Mouse (Mus musculus) heart, adult 2 months (tissue): Measurements from ENCODE around the gene Vldlr. TPM values are rescaled to one million over a fixed set of nuclear protein-coding genes. Genes with fewer than 3 reads are reported as not detected.
A peak's percentile ranks its signal among the peaks of the same experiment; 100 is the strongest.

Experiments
- DNase-seq, 2 experiments: peaks; one replicate each; pipeline ENCODE4 v3.0.0; 2021
- H3K27ac ChIP-seq: fragments of 200-600 bp; 2 replicates; pipeline ENCODE4 v1.8.1; 2022
- H3K27me3 ChIP-seq: fragments of 200-500 bp; 2 replicates; pipeline ENCODE4 v1.6.1; 2012; ENCODE audit warnings: mild to moderate bottlenecking, low read length, inconsistent platforms, mixed read lengths; ENCODE audit not compliant: control insufficient read depth, insufficient read depth
- H3K36me3 ChIP-seq: fragments of 200-500 bp; 2 replicates; pipeline ENCODE4 v1.6.1; 2012; ENCODE audit warnings: low read length, inconsistent platforms; ENCODE audit not compliant: control insufficient read depth, insufficient read depth
- H3K4me1 ChIP-seq: fragments of 200-500 bp; 2 replicates; pipeline ENCODE4 v1.6.1; 2011; ENCODE audit warnings: low read length; ENCODE audit not compliant: control insufficient read depth, insufficient read depth
- H3K4me3 ChIP-seq: fragments of 200-600 bp; 2 replicates; pipeline ENCODE4 v1.8.1; 2022
- H3K79me2 ChIP-seq: fragments of 200-500 bp; replicated peaks from 2 replicates; pipeline ENCODE4 v1.6.1; 2012; ENCODE audit warnings: mild to moderate bottlenecking, inconsistent platforms, low read length, moderate library complexity, mixed read lengths; ENCODE audit not compliant: control insufficient read depth, insufficient read depth
- H3K9ac ChIP-seq: fragments of 200-500 bp; 2 replicates; pipeline ENCODE4 v1.6.1; 2012; ENCODE audit warnings: low read depth, mild to moderate bottlenecking, control low read depth, inconsistent platforms, low read length, mixed read lengths
- CTCF ChIP-seq: fragments of 200-600 bp; IDR thresholded peaks from 2 replicates; pipeline ENCODE4 v1.8.1; 2022; ENCODE audit warnings: antibody characterized with exemption, mild to moderate bottlenecking, moderate library complexity
- EP300 ChIP-seq: fragments of 200-500 bp; IDR thresholded peaks from 2 replicates; pipeline ENCODE4 v1.6.1; 2011; ENCODE audit warnings: low read depth, low read length, control low read depth; ENCODE audit not compliant: insufficient read depth
- POLR2A ChIP-seq: fragments of 200-500 bp; IDR thresholded peaks from 2 replicates; pipeline ENCODE4 v1.6.1; 2011; ENCODE audit warnings: mild to moderate bottlenecking, low read depth, low read length, control low read depth; ENCODE audit not compliant: insufficient read depth
- WGBS: fragments of 180-500 bp; shearing (Covaris S2); methylation state at CpG from one replicate; pipeline ENCODE4 v1.1.7; 2018; 5-methylcytosine and 5-hydroxymethylcytosine counted together
- intact Hi-C: fragments of 180-260 bp; cut with DNase I; formaldehyde crosslinking; loops from one replicate; pipeline ENCODE4 v1.15.1; 2025
- polyA plus RNA-seq: library from polyadenylated mRNA; depleted of rRNA; stranded (reverse); fragments of >200 nt; gene quantifications from 2 replicates; pipeline ENCODE4 v1.2.3, GENCODE M21; 2012
- total RNA-seq, 2 experiments: library from RNA; stranded (reverse); gene quantifications; 2 replicates each; pipeline ENCODE4 v1.2.3; 2021

Vldlr gene
- total and polyA plus RNA-seq, 3 experiments, result 72.6 to 261 (median 211) TPM

- no peaks in the 10 kb centered on the region for H3K79me2 ChIP-seq
- DNase-seq, result peak; percentile 60 to 69
- H3K27ac ChIP-seq, result peak overlapping the region; percentile 87
- under 1% methylated on average over 52 of the region's 52 CpGs for WGBS
- peaks cover 2% of the 10 kb centered on the region; the same call in 1 of the 2 replicates for H3K4me1 ChIP-seq
- no peaks in the 10 kb centered on the region for H3K27me3 ChIP-seq
- TF ChIP-seq POLR2A (no peak), EP300 (no peak), CTCF (no peak)
- H3K36me3 ChIP-seq, result peaks cover 6% of the 10 kb centered on the region
- intact Hi-C loops, result loop anchor here (5.0 to 10.0 kb wide), 3 partner anchors 115 to 197 kb away; no protein-coding TSS in a partner anchor
- peak overlapping the region; percentile 77 for H3K9ac ChIP-seq
- peak overlapping the region; percentile 67 for H3K4me3 ChIP-seq
Observed at GRCm38 (mm10) chr19:27217404-27217940, 1.2 kb downstream of the Vldlr start.

- H3K9ac ChIP-seq, result peak overlapping the region; percentile 77
- TF ChIP-seq CTCF, result no peak
- no peak for TF ChIP-seq EP300
- no peak for TF ChIP-seq POLR2A
- peaks cover 6% of the 10 kb centered on the region for H3K36me3 ChIP-seq
- no peaks in the 10 kb centered on the region for H3K27me3 ChIP-seq
- H3K79me2 ChIP-seq, result no peaks in the 10 kb centered on the region
- H3K27ac ChIP-seq, result peak overlapping the region; percentile 87
- WGBS, result under 1% methylated on average over 32 of the region's 32 CpGs
- DNase-seq, result peak in 1 of 2 experiments; percentile 39
- H3K4me1 ChIP-seq, result peaks cover 2% of the 10 kb centered on the region; the same call in 1 of the 2 replicates
- H3K4me3 ChIP-seq, result peak overlapping the region; percentile 67
- intact Hi-C loops, result loop anchor here (5.0 to 10.0 kb wide), 3 partner anchors 116 to 197 kb away; no protein-coding TSS in a partner anchor
Observed at GRCm38 (mm10) chr19:27217941-27218411, 1.7 kb downstream of the Vldlr start.

GRCm38 (mm10) chr19:27218561-27219262, 2.4 kb downstream of the Vldlr start:
- peaks cover 2% of the 10 kb centered on the region; the same call in 1 of the 2 replicates for H3K4me1 ChIP-seq
- H3K79me2 ChIP-seq, result no peaks in the 10 kb centered on the region
- H3K36me3 ChIP-seq, result peaks cover 9% of the 10 kb centered on the region
- 2% methylated on average over 30 of the region's 30 CpGs for WGBS
- intact Hi-C loops, result loop anchor here (5.0 to 10.0 kb wide), 3 partner anchors 116 to 196 kb away; no protein-coding TSS in a partner anchor
- H3K4me3 ChIP-seq, result peak overlapping the region; percentile 67
- peak overlapping the region; percentile 87 for H3K27ac ChIP-seq
- peak; percentile 79 to 89 for DNase-seq
- no peaks in the 10 kb centered on the region for H3K27me3 ChIP-seq
- peak; percentile 84 for TF ChIP-seq EP300
- TF ChIP-seq POLR2A, result peak; percentile 85
- TF ChIP-seq CTCF, result no peak
- peak overlapping the region; percentile 77 for H3K9ac ChIP-seq

GRCm38 (mm10) chr19:27219586-27219985, 3.3 kb downstream of the Vldlr start:
- Histone ChIP-seq H3K27me3 (no peaks in the 10 kb centered on the region), H3K9ac (peak overlapping the region; percentile 59), H3K79me2 (no peaks in the 10 kb centered on the region), H3K36me3 (peaks cover 12% of the 10 kb centered on the region), H3K4me3 (peak overlapping the region; percentile 67; the same call in 1 of the 2 replicates), H3K4me1 (peaks cover 2% of the 10 kb centered on the region; the same call in 1 of the 2 replicates), H3K27ac (peak overlapping the region; percentile 88)
- TF ChIP-seq POLR2A, result no peak
- no peak for TF ChIP-seq CTCF
- no peak for TF ChIP-seq EP300
- intact Hi-C loops, result loop anchor here (5.0 to 10.0 kb wide), 3 partner anchors 117 to 195 kb away; no protein-coding TSS in a partner anchor
- no peak for DNase-seq

- DNase-seq, result peak in 1 of 2 experiments; percentile 41
- TF ChIP-seq EP300, result no peak
- Histone ChIP-seq H3K4me1 (peaks cover 4% of the 10 kb centered on the region; the same call in 1 of the 2 replicates), H3K27me3 (no peaks in the 10 kb centered on the region), H3K9ac (0 out of 2 replicates have a peak overlapping the region, but pooled peaks have one; percentile 21), H3K79me2 (no peaks in the 10 kb centered on the region), H3K36me3 (peaks cover 28% of the 10 kb centered on the region), H3K27ac (peak overlapping the region; percentile 88), H3K4me3 (no peak overlapping the region)
- 58% methylated on average over 6 of the region's 6 CpGs for WGBS
- intact Hi-C loops, result loop anchor here (2.0 kb wide), 1 partner anchor 90 kb away; no protein-coding TSS in a partner anchor
Observed at GRCm38 (mm10) chr19:27223046-27223445, 6.8 kb downstream of the Vldlr start.
